Mouse (Mus musculus) bone marrow, adult 2 months (tissue): ENCODE measurements at regions not wholly inside any gene's neighbourhood (a gene's known extent, or its start where the extent isn't known, plus 50 kb on each side); places are given as distances from the start of the nearest gene placed in this dataset.

Experiments
- H3K27ac ChIP-seq: fragments of 200-500 bp; 2 replicates; pipeline ENCODE4 v1.5.1; 2012; ENCODE audit warnings: low read depth, mild to moderate bottlenecking, control low read depth, inconsistent platforms, low read length; ENCODE audit not compliant: control insufficient read depth, poor library complexity, insufficient read depth
- H3K4me1 ChIP-seq: fragments of 200-500 bp; 2 replicates; pipeline ENCODE4 v1.6.1; 2011; ENCODE audit warnings: low read length; ENCODE audit not compliant: control insufficient read depth, insufficient read depth
- H3K4me3 ChIP-seq: fragments of 200-500 bp; replicated peaks from 2 replicates; pipeline ENCODE3; 2011; ENCODE audit warnings: mild to moderate bottlenecking, low read depth, low read length, control low read depth; ENCODE audit not compliant: control insufficient read depth
- CTCF ChIP-seq: fragments of 200-500 bp; IDR thresholded peaks from 2 replicates; pipeline ENCODE4 v1.5.1; 2011; ENCODE audit warnings: low read length, control low read depth; ENCODE audit not compliant: control insufficient read depth, insufficient read depth
- POLR2A ChIP-seq: fragments of 200-500 bp; IDR thresholded peaks from 2 replicates; pipeline ENCODE4 v1.6.1; 2011; ENCODE audit warnings: low read depth, mild to moderate bottlenecking, control low read depth, low read length, borderline replicate concordance; ENCODE audit not compliant: control insufficient read depth
- WGBS: fragments of 180-500 bp; shearing (Covaris S2); methylation state at CpG from one replicate; pipeline ENCODE4 v1.1.7; 2018; 5-methylcytosine and 5-hydroxymethylcytosine counted together

- TF ChIP-seq CTCF, result no peak
- TF ChIP-seq POLR2A, result no peak
- WGBS, result 76% methylated on average over 7 of the region's 7 CpGs
- H3K4me1 ChIP-seq, result no peaks in the 10 kb centered on the region; the same call in 1 of the 2 replicates
- no peak overlapping the region for H3K27ac ChIP-seq
- no peak overlapping the region for H3K4me3 ChIP-seq
These were observed 80.8 kb upstream of the Rai14 start for GRCm38 (mm10) chr15:10795126-10795792.

GRCm38 (mm10) chr15:10799656-10800055, 85.2 kb upstream of the Rai14 start:
- Histone ChIP-seq H3K27ac (no peak overlapping the region), H3K4me1 (no peaks in the 10 kb centered on the region; the same call in 1 of the 2 replicates), H3K4me3 (no peak overlapping the region)
- TF ChIP-seq POLR2A (no peak), CTCF (no peak)

- no peak for TF ChIP-seq CTCF
- no peak for TF ChIP-seq POLR2A
- no peak overlapping the region for H3K4me3 ChIP-seq
- no peak overlapping the region for H3K27ac ChIP-seq
- H3K4me1 ChIP-seq, result no peaks in the 10 kb centered on the region
- WGBS, result 75% methylated on average over 2 of the region's 2 CpGs
These were observed 99.8 kb upstream of the Rai14 start for GRCm38 (mm10) chr15:10814195-10814594.

GRCm38 (mm10) chr15:10814709-10815108, 100.3 kb upstream of the Rai14 start:
- Histone ChIP-seq H3K27ac (no peak overlapping the region), H3K4me1 (no peaks in the 10 kb centered on the region), H3K4me3 (no peak overlapping the region)
- no peak for TF ChIP-seq CTCF
- TF ChIP-seq POLR2A, result no peak
- 31% methylated on average over 7 of the region's 7 CpGs for WGBS

- 81% methylated on average over 3 of the region's 3 CpGs for WGBS
- H3K4me3 ChIP-seq, result no peak overlapping the region
- no peak for TF ChIP-seq POLR2A
- TF ChIP-seq CTCF, result no peak
- H3K27ac ChIP-seq, result no peak overlapping the region
- no peaks in the 10 kb centered on the region for H3K4me1 ChIP-seq
These were observed 101.8 kb upstream of the Rai14 start for GRCm38 (mm10) chr15:10816213-10816621.

GRCm38 (mm10) chr15:10818216-10818615, 103.8 kb upstream of the Rai14 start:
- Histone ChIP-seq H3K27ac (no peak overlapping the region), H3K4me3 (no peak overlapping the region), H3K4me1 (no peaks in the 10 kb centered on the region)
- WGBS, result 7% methylated on average over 6 of the region's 6 CpGs
- TF ChIP-seq POLR2A (no peak), CTCF (no peak)

- TF ChIP-seq POLR2A (no peak), CTCF (no peak)
- WGBS, result 84% methylated on average over 1 of the region's 1 CpGs
- Histone ChIP-seq H3K27ac (no peak overlapping the region), H3K4me1 (no peaks in the 10 kb centered on the region), H3K4me3 (no peak overlapping the region)
These were observed 104.3 kb upstream of the Rai14 start for GRCm38 (mm10) chr15:10818706-10819105.

- WGBS, result 82% methylated on average over 5 of the region's 5 CpGs
- Histone ChIP-seq H3K27ac (no peak overlapping the region), H3K4me1 (no peaks in the 10 kb centered on the region), H3K4me3 (no peak overlapping the region)
- TF ChIP-seq POLR2A, result no peak
- no peak for TF ChIP-seq CTCF
These were observed 109.5 kb upstream of the Rai14 start for GRCm38 (mm10) chr15:10823933-10824332.

- no peaks in the 10 kb centered on the region; the same call in 1 of the 2 replicates for H3K4me1 ChIP-seq
- TF ChIP-seq POLR2A, result no peak
- no peak for TF ChIP-seq CTCF
- H3K27ac ChIP-seq, result no peak overlapping the region
- 54% methylated on average over 5 of the region's 5 CpGs for WGBS
- H3K4me3 ChIP-seq, result no peak overlapping the region
These were observed 115.2 kb upstream of the Rai14 start for GRCm38 (mm10) chr15:10829588-10829987.
